Mouse (Mus musculus) liver, embryonic 14.5 days (tissue): ENCODE measurements around the gene Hes1.

Source experiments
- CTCF ChIP-seq: IDR thresholded peaks from 2 replicates; pipeline ENCODE4 v1.5.1; 2016; ENCODE audit warnings: antibody characterized with exemption, low read depth, control low read depth
- EP300 ChIP-seq: IDR thresholded peaks from 2 replicates; pipeline ENCODE4 v1.6.1; 2016; ENCODE audit warnings: antibody characterized with exemption, low read depth

DNA sequence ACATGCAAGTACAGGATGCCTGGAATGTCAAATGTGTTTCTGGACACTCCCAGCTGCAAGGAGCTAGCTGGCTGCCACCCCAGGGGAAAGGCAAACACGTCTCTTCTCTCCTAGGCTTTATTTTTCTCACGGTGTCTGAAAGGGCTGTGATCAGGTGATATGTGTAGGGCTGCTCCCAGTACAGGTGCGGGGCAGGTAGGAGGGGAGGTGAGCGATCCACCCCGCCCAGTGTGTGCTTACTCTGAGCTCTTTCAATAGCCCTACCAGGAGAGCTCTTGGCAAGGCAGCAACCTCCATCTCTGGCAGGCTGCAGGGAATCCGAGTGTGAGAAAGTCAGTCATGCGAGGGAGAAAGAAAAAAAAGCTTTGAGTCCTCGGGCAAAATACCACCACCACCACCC, 3.8 kb upstream of the Hes1 start:
- TF ChIP-seq CTCF (no peak), EP300 (no peak)
